Mouse (Mus musculus) erythroblast, embryonic 14.5 days (primary cell): ENCODE results near the gene Cavin2.

Source experiments
- GATA1 ChIP-seq: IDR thresholded peaks from 2 replicates; pipeline ENCODE4 v1.6.1; 2012; ENCODE audit warnings: low read length, inconsistent platforms, mixed read lengths
- TAL1 ChIP-seq: IDR thresholded peaks from 3 replicates; pipeline ENCODE4 v1.6.1; 2012; ENCODE audit warnings: low read length, inconsistent platforms, mixed read lengths

DNA sequence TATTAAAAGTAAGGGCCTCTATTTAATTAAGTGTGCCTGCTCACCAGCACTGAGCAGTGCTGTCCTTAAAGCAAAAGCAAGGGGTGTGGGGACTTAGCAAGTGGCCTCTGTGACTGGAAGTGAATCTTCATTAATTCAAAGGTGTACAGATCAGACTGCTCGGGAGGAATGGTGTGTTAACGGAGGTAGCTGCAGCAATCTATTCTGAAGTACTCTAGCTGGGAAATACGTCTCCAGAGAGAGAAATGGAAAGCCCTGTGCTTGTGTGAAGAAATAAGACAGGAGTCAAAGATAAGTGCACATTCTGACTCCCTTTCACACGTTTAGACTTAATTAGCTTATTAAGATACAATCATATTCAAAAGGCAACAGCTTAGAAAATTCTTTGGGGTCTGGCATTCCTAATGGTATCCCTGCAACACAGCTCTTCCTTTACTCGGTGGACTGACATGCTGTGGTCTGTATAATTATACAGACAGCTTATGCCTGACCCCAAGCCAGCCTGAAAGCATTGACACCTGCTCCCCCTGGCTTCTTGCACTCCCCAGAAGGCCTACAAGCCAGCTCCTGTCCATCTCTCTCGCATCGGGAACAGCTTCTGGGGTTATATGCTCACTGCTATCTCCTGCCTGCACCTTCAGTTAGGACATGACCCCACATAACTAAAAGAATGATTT, 60.5 kb downstream of the Cavin2 start:
- TF ChIP-seq GATA1 (no peak), TAL1 (no peak)
